Mouse (Mus musculus): ENCODE measurements at regions not wholly inside any gene's neighbourhood (a gene's known extent, or its start where the extent isn't known, plus 50 kb on each side); places are given as distances from the start of the nearest gene placed in this dataset.

DNA sequence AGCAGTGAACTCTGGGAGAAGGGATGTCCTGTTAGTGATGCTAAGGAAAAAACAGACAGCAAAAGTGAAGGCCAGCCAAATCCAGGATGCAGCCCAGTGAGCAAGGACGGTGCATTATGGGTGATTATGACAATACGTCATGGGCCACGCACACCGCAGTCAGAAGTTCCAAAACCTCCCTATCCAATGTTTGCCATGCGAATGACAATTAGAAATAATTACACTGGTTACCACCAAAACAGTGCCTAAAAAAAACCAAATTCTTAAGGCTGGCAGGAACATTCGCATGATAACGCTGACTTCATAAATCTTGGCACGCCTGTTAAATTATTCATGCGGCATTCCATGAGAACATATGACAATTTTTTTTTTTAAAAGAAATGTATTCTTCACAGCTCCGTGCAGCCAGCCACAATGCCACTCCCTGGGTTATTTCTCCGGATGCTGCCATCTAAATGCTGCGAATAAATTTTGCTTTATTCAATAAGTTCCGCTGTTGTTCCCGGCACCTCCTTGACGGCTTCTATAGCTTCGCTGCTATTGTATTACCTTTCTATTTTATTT, 421.8 kb upstream of the Adamts16 start:
- TF ChIP-seq CTCF (IDR thresholded peaks at IDR 0.05; ENCODE audit: low read depth): no peak
- no peak for TF ChIP-seq EP300 (IDR thresholded peaks at IDR 0.05; ENCODE audit: low read depth)

Measured in liver, postnatal 0 days (tissue).